Mouse (Mus musculus) MN1 (cell line): ENCODE measurements around the gene Bgn.

Experiments used
- DNase-seq: peaks from one replicate; pipeline ENCODE4 v3.0.0-alpha.2; 2016; ENCODE audit warnings: low spot score

Bgn gene

DNA sequence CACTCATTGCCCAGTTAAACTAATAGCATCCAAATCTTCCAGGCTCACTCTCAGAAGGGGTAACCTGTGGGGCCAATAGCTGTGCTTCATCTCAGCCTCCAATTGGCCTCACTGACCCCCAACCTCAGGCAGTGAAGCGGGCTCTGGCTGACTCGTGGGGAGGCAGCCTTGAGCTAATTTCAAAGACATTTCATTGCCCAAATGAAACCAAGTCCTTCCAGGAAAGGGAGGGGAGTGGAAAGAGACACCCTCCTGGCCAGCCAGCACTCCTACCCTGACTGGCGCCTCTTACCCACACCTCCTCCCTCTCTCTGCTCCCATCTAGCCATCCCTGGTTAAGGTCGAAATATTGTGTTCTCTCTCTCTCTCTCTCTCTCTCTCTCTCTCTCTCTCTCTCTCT is 6.8 kb downstream of the Bgn start:
- no peak for DNase-seq

DNA sequence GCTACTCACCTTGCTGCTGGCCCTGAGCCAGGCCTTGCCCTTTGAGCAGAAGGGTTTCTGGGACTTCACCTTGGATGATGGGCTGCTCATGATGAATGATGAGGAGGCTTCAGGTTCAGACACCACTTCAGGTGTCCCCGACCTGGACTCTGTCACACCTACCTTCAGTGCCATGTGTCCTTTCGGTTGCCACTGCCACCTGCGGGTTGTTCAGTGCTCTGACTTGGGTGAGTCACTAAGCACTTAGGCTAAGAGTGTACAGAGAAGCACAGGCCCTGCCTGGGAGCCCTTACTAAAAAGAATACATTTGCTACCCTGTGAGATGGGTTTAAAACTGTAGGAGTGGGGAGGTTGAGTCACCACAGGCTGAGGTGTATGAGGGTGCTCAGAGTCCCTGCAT is 7.4 kb downstream of the Bgn start:
- no peak for DNase-seq

DNA sequence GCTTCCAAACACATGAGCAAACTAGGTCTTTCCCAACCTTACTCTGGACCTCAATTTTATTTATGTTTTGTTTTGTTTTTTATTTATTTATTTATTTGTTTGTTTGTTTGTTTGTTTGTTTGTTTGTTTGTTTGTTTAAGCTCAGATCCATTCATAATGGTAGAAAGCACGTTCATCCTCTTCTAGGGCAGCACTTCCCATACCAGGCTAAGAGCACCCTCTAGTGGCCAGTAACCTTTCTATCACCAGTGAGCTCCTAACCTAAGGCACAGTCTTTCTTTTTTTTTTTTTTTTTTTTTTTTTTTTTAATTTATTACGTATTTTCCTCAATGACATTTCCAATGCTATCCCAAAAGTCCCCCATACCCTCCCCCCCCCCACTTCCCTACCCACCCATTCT is 10.2 kb downstream of the Bgn start:
- DNase-seq, result peak; percentile 70

DNA sequence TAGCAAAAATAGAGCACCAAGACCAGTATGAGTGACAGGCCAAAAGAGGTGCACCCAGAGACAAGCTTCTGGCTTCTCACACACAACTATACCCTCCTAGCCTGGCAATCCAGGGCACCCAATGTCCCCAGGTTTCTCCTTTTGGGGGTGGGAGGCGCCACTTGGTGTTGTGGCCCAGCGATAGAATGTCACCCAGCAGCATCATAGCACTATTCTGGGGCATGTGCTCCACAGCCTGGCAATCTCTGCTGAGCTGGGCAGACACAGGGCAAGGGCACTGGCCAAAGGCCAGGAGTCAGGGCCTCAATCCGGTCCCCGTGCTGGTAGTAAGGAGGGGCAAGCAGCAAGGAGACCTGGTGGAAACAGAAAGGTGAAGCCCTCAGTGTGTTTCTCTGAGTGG is 13.3 kb downstream of the Bgn start:
- no peak for DNase-seq

DNA sequence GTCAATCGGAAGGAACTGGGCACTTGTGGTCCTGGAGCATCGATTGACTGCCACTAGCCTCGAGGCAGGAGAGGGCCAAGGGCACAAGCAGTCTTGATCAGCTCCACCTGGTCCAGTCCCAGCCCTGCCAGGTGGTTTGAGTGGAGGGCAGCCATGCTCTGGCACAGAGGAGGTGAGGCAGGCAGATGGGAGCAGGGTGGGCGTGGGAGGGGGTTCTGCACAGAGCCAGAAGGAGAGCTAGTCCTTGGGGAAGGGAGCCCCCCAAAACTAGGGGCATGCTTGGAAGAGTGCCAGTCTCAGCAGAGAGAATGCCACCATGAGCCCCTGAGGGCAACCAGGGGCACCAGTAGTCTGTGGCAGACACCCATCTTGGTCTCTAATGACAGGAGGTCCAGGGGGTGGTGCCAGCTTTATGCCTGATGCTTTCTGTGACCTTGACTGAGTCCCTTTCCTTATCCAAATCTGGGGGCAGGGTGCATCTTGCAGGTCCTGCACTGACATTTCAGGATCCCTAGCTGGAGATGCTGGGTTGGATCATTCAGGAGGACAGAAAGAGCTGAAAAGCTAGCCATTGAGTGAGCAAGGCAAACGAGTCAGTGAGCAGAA is 21.8 kb downstream of the Bgn start:
- no peak for DNase-seq

DNA sequence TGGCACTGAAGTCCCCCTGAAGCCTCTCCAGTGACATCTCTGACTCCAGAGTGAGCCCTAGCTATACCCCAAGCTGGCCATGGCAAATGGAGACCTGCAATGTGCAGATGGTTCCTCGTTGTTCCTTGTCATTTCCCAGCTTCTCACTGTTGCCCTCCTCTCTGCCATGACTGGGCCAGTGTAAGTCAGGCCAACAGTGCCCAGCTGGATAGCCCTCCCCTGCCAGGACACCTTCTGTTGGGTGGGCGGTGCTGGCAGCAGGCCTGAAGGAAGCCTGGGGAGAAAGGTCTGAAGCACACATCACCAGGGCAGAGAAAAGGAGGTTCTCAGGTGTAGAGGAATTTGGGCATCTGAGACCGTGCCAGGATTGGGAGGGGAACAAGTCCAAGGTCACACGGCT is 23.2 kb downstream of the Bgn start:
- DNase-seq, result no peak

DNA sequence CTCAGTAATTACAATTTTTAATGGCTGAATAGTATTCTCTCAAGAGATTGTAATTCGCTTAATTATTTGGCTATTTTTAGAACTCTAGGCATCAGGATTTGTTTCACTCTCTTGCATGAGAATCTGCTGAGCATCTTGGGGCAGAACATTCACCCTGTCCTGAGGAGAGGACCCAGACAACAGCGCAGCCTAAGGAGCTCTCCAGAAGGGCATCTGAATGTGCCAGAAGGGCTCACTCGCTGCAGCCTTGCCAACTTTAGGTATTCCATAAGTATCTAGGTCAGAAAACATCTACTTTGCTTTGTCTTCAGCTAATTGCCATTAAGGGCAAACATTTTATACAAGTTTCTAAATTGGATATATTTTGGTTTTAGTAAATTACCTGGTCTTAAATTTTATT is 25.8 kb downstream of the Bgn start:
- DNase-seq, result no peak

DNA sequence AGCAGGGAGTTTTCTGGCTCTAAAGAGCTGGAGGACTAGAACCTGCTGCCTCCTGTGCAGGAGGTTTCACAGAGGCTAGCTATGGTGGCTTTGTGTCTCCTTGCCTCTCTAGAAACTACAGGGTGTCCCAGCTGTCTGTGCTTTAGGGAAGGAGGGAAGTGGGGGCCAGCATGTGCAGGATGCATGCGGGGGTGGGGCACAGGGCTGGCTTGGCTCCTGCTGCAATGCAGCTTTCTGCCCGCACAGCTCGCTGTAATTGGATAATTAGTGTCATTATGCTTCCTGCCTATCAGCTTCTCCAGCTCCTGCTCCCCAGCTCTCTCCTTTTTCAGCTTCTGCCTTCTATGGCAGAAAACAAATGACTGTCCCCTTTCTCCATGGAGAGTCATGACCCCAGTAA is 29.5 kb downstream of the Bgn start:
- no peak for DNase-seq

DNA sequence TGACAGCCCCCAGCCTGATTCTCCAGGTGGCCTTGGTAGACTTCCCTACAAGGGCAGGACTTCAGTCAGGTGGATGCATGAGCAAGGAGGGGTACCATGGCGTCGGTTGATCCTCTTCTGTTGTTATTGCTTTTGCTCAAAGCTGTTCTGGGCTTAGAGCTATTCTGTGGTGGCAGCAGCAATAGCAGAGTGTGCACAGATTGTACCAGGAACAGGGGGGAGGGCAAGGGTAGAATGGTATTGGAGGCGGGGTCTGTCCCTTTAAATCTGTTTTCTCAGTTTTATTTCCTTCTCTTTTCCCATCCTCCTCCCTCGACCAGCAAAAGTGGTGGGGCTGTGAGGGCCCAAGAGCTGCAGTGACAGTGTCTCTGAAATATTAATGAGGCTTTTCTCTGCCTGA is 33.2 kb downstream of the Bgn start:
- no peak for DNase-seq

DNA sequence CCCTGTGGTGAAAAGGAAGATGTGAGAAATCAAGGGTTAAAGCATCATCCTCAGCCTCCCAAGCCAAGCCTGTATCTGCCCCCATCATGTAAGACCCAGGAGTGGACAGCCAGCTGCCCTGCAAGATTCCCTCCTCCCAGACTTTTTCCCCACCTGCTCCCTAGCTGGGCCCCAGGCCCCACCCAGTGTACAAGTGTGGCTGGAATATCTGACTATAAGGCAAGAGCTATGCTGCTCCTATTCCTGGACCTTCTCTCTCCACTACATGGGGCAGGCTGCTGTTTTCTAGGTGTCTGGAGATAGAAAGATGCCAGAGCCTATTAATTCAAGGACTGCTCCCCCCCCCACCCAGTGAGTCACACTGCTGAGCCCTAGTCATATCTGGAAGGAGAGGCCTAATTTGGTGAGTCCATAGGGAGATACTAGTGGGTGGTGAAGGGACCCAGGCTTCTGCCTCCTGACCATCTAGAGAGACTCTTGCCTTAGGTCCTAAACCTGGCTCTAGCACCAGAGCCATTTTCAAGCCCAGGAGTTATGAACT is 33.7 kb downstream of the Bgn start:
- peak; percentile 33 for DNase-seq

DNA sequence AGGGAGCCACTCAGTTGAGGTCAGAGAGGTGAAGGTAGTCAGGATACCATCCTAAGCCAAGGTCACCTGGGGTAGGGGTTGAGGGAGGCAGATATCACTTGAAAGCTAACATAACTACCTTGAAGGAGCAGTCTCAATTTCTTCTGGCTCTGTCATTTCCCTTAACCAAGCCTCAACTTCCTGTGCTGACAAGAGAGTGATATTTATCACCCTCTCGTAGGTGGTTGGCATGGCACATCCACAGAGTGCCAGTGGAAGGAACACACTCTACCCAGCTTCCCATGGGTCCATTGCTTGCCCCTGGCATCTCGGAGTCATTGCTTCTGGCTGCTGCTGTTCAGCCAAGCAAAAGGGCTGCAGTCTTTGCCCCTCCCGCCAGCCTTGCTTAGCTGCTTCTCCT is 37.3 kb downstream of the Bgn start:
- DNase-seq, result no peak

DNA sequence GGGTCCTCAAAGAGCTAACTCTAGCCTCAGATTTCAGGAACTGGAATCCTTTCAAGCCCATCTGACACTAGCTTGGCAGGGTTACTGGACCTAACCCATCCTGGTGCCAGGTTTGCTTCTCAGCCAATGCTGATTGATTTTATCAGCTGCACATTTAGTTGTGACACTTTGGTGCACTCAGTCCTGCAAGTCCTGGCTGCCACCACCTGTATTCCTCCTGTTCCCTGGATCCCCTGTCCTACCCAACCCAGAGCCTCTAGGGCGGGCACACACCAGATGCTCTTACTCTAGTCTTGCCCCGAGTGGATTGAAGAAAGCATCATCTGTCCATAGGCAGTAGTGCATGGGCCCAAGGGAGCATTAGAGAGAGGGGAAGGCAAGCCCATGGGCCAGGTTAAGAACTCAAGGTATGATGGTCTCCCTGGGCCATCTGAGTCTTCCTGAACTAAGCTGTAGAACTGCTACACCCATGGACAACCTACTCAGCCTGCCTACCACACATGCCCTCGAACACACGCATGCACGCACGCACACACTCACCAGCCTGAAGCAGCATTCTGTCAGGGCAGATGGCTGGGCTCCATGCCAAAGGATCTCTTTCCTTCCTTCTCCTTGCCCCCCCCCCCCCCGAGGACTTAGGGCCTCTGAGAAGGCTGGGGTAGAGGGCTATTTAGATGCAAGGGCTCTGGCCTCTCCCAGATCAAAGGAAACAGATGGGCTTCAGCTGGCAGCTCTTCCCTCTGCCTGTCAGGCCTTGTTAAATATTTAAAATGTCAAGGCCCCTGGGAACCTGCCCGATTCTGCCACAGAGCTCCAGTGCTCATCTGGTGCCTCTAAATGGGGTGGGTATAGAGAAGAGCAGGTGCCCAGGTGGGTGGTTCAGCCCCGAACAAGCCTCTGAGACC is 41.2 kb downstream of the Bgn start:
- peak; percentile 79 for DNase-seq

DNA sequence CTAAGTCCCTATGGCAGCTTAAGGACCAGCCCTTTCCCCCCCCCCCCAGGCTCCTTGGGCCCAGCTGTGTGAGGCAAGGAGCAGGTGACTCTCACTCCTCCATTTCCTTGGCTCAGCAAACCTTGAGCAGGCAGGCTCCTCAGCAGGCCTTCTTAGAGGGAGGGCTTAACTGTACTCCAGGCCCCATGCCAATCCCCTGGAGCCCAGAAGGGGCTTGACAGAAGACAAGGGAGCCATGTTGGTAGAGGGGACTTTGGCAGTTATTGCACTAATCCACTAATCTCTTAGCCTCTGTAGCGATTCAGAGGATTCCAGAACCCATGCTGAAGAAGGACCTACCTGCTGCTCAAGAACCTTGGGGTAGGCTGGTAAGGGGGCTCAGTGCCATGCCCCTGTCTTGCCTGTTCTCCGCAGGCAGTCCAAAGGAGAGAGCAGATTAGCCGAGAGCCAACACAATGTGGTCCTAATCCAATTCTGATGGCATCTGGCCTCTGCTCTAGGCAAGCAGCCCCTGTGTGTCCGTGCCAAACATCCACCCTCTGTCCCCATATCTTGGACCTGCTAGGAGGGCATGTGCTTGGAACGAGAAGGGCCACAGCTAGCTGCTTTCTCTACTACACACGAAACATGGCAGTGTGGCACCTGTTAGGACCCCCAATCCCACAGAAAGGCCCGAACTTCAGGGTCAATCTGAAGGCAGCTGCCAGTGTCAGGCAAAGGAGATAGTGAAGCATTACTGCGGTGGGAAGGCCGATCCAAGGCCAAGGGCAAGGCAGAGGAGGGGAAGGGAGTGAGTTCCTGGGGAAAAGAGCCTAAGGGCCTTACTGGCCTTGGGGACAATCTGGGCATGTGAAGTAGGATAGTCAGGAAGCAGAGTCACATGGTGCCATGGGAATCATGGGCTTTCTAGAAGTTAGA is 42.1 kb downstream of the Bgn start:
- DNase-seq, result peak; percentile 55

DNA sequence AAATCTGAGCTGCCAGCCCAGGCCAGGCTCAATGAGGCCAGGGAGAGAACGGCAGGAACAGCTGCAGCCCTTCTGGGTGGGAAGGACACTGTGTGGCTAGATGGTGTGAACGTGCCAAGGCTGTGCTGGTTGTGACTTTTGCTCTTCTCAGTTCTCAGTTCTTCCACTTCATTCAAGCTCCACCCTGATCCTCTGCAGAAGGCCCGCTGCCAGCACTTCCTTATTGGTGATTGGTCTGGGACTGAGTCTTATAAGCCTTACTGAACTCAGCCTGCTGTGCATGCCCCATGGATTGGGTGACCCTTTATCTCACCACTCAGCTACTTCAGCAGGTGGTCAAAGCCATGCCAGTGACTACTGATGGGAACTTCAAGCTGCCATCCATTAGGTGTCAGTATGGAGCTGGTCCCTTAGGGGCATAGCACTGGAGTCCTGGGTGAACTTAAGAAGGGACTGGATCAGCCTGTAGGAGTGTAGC is 43.0 kb downstream of the Bgn start:
- peak; percentile 32 for DNase-seq

DNA sequence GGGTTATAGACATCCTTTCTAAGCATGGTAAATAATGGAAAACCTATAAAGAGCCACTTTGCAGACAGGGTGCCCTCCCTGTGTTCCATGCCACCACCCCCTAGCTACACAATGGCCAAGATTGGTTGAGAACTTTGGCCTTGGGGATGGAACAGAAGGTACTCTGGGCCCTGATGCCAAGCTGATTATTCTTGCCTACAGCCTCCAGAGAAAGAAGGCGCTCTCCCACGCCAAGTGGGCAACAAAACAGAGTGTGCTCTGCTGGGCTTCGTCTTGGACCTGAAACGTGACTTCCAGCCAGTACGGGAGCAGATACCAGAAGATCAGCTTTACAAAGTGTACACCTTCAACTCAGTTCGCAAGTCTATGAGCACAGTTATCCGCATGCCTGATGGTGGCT is 54.5 kb downstream of the Bgn start:
- DNase-seq, result no peak

DNA sequence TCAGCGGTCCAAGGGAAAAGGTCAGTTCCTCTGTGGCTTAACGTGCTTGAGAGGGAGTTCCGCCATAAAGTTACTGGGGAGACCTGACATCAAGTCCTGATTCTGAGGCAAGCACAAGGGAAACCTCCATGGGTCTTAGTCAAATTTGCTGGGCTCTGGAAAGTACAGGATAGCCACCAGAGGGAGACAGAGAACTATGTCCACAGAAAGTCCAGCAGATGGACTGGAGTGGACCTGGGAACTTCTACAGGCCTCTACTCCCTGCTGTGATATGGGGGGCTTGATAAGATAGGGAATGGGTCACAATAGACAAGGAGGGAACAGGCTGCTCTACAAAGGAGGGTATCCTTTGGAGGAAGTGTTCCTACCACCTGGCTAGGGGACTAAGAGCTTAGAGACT is 59.9 kb downstream of the Bgn start:
- DNase-seq, result peak; percentile 30
